14 mouse cellular contexts compared by ENCODE assay signal in the genomic region with DNA sequence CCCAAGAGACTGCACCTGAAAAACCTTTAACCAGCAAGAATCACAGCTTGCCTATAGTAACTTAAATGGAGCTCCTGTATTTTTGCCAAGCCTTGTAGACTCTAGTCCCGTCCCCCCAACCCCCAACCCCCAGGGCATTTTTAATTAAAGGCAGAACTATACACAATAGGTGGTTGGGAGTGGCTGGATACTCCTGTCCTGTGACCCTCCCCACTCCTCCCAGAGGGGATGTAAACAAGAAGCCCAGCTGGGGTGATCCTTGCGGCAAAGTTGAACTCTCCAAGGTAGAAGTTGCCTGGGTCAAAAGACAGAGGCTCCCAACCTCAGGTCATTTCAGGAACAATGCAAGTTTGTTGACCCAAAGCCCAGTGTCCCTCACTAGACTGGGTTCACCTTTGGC. TPM values are rescaled to one million over a fixed set of nuclear protein-coding genes. Genes with fewer than 3 reads are reported as not detected.
"Had no signal": no experiment of that assay in that cellular context is flagged by ENCODE, and none has a peak within 500 bp of the region (broad histone marks: within the 10 kb centered on the region; RNA-seq: fewer than 3 reads in every experiment).

No protein-coding gene starts in this region.

- DNase-seq: lung, embryonic 14.5 days; lung, postnatal 10 days; lung, postnatal 4 days; midbrain, embryonic 14.5 days; retina, postnatal 1 day; right cerebral cortex, adult 18-20 months; right cerebral cortex, postnatal 25 days; right cerebral cortex, postnatal 4 days; spleen, adult 18-20 months; thymus, adult 18-20 months; thymus, postnatal 14 days; thymus, postnatal 36 days had no signal

RNA-seq across cellular contexts. Expression of a gene that starts 16.9 kb away (rescaled TPM):
- total RNA-seq: megakaryocyte, adult 5-6 weeks; megakaryocyte-erythroid progenitor cell, adult 5-6 weeks had no signal
